25 mouse cellular contexts compared by ENCODE assay signal in the genomic region with DNA sequence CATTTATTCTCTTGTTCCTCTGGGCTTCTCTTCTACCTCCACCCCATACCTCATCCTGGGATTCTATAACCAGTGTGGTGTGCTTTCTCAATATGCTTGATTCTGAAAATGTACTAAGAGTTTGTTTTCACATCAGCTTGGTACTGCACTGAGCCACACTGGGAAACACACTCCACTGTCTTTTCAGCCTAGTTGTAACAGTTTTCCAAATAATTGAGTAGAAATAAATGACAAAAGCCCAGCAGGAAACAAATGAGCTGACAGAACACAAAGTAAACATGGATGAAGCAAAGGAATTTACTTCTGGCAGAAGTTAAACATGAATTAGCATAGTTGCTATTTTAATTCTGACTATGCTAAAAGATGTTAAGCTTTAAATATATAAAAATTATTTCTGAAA.
"Had no signal": no experiment of that assay in that cellular context is flagged by ENCODE, and none has a peak within 500 bp of the region (broad histone marks: within the 10 kb centered on the region; RNA-seq: fewer than 3 reads in every experiment).

No protein-coding gene starts in this region.

- H3K9me3 ChIP-seq: heart, embryonic 13.5 days; heart, embryonic 15.5 days; hindbrain, embryonic 13.5 days; hindbrain, embryonic 15.5 days; kidney, embryonic 15.5 days; limb, embryonic 13.5 days had no signal

- H3K4me2 ChIP-seq: heart, embryonic 11.5 days; heart, embryonic 13.5 days; heart, embryonic 15.5 days; hindbrain, embryonic 13.5 days; hindbrain, embryonic 15.5 days; kidney, embryonic 15.5 days; limb, embryonic 13.5 days had no signal

- H3K36me3 ChIP-seq: heart, embryonic 13.5 days; heart, embryonic 15.5 days; hindbrain, embryonic 13.5 days; hindbrain, embryonic 15.5 days; kidney, embryonic 15.5 days; limb, embryonic 13.5 days had no signal

- DNase-seq: forebrain, postnatal 0 days; gastrocnemius, postnatal 14 days; gastrocnemius, postnatal 36 days; heart, adult 11 months; heart, adult 2 months; heart, postnatal 14 days; heart, postnatal 36 days; kidney, adult 11 months; kidney, adult 2 months; kidney, adult 9 months; kidney, postnatal 14 days; kidney, postnatal 36 days; layer of hippocampus, adult 9-11 months; layer of hippocampus, postnatal 36 days; left cerebral cortex, postnatal 4 days had no signal

- H3K9ac ChIP-seq: forebrain, postnatal 0 days; heart, embryonic 13.5 days; heart, embryonic 15.5 days; hindbrain, embryonic 13.5 days; hindbrain, embryonic 15.5 days; kidney, embryonic 15.5 days; limb, embryonic 13.5 days had no signal

- ATAC-seq: forebrain, postnatal 0 days; hindbrain, postnatal 0 days; intestine, embryonic 16.5 days had no signal

- H3K27me3 ChIP-seq: heart, embryonic 13.5 days; heart, embryonic 15.5 days; hindbrain, embryonic 13.5 days; hindbrain, embryonic 15.5 days; kidney, embryonic 15.5 days; limb, embryonic 13.5 days had no signal

- H3K4me1 ChIP-seq: heart, embryonic 13.5 days; heart, embryonic 15.5 days; hindbrain, embryonic 13.5 days; hindbrain, embryonic 15.5 days; kidney, embryonic 15.5 days; limb, embryonic 13.5 days had no signal

- H3K27ac ChIP-seq: heart, adult 2 months; heart, embryonic 13.5 days; heart, embryonic 15.5 days; hindbrain, embryonic 13.5 days; hindbrain, embryonic 15.5 days; hindbrain, postnatal 0 days; kidney, embryonic 15.5 days; kidney, postnatal 0 days; limb, embryonic 13.5 days had no signal

- H3K4me3 ChIP-seq: heart, adult 2 months; heart, embryonic 13.5 days; heart, embryonic 15.5 days; hindbrain, embryonic 13.5 days; hindbrain, embryonic 15.5 days; kidney, embryonic 15.5 days; limb, embryonic 13.5 days had no signal
